Mouse (Mus musculus) intestine, embryonic 16.5 days (tissue): Measurements from ENCODE around the gene A530064D06Rik. TPM values are rescaled to one million over a fixed set of nuclear protein-coding genes. Genes with fewer than 3 reads are reported as not detected.
A peak's percentile ranks its signal among the peaks of the same experiment; 100 is the strongest.

Source experiments
- ATAC-seq: fragments of 200-750 bp; cut with Nextera tagmentation; 2 replicates; pipeline ENCODE4 v1.8.0; 2017; ENCODE audit warnings: moderate TSS enrichment, moderate library complexity
- H3K27ac ChIP-seq: fragments of 300-500 bp; sonication (generic); 2 replicates; pipeline ENCODE4 v1.5.1; 2014; ENCODE audit warnings: mild to moderate bottlenecking, low read length
- H3K27me3 ChIP-seq: fragments of 300-500 bp; sonication (generic); replicated peaks from 2 replicates; pipeline ENCODE4 v1.6.1; 2014; ENCODE audit warnings: low read length, control low read depth, mixed read lengths; ENCODE audit not compliant: control insufficient read depth, insufficient read depth
- H3K36me3 ChIP-seq: fragments of 300-500 bp; sonication (generic); 2 replicates; pipeline ENCODE4 v1.6.1; 2014; ENCODE audit warnings: low read length, control low read depth; ENCODE audit not compliant: control insufficient read depth, insufficient read depth
- H3K4me1 ChIP-seq: fragments of 300-500 bp; sonication (generic); 2 replicates; pipeline ENCODE4 v1.6.1; 2014; ENCODE audit warnings: low read length, control low read depth, mixed read lengths; ENCODE audit not compliant: control insufficient read depth, insufficient read depth
- H3K4me2 ChIP-seq: fragments of 300-500 bp; sonication (generic); 2 replicates; pipeline ENCODE4 v1.6.1; 2014; ENCODE audit warnings: low read depth, low read length, control low read depth
- H3K4me3 ChIP-seq: fragments of 300-500 bp; sonication (generic); 2 replicates; pipeline ENCODE4 v1.5.1; 2014; ENCODE audit warnings: mild to moderate bottlenecking, low read length
- H3K9ac ChIP-seq: fragments of 300-500 bp; sonication (generic); 2 replicates; pipeline ENCODE4 v1.6.1; 2014; ENCODE audit warnings: low read depth, low read length
- H3K9me3 ChIP-seq: fragments of 300-500 bp; sonication (generic); 2 replicates; pipeline ENCODE4 v1.6.1; 2016; ENCODE audit warnings: low read length, control low read depth; ENCODE audit not compliant: control insufficient read depth
- WGBS: fragments of 180-500 bp; shearing (Covaris S2); extraction: QIAGEN DNeasy Blood & Tissue Kit; methylation state at CpG from one replicate; pipeline ENCODE4 v1.1.7; 2014; 5-methylcytosine and 5-hydroxymethylcytosine counted together
- polyA plus RNA-seq: library from polyadenylated mRNA; unstranded; fragments of >200 nt; fragmentation: Nextera tagmentation; extraction: Ambion mirVana; gene quantifications from 2 replicates; pipeline ENCODE4 v1.2.1, GENCODE M21; 2015

The A530064D06Rik gene
- polyA plus RNA-seq, 1 experiment from 2014 or later = 0.33 TPM

DNA sequence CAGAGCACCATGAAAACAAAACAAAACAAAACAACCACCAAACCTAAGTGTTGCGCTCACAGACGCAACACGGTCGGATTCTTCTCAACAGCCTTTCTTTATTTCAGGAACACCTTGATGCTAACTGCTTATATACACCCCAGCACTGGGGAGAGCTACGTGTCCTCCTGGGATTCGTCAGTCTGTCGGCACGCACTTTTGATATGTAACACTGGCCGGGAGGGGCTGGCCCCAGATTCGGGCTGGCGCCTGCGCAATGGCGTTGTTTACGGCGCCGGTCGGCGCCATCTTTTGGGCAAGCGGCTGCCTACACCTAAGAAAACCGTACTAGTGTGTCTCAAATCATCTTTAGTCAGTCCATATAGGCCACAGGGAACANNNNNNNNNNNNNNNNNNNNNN is 46.6 kb downstream of the A530064D06Rik start:
- H3K9me3 ChIP-seq = peaks cover 3% of the 10 kb centered on the region; the same call in 1 of the 2 replicates
- H3K9ac ChIP-seq = no peak overlapping the region
- H3K36me3 ChIP-seq = no peaks in the 10 kb centered on the region
- H3K4me3 ChIP-seq = no peak overlapping the region
- no peak overlapping the region for H3K4me2 ChIP-seq
- WGBS = 91% methylated on average over 20 of the region's 20 CpGs
- H3K4me1 ChIP-seq = no peaks in the 10 kb centered on the region
- H3K27me3 ChIP-seq = no peaks in the 10 kb centered on the region
- no peak for ATAC-seq
- no peak overlapping the region for H3K27ac ChIP-seq

GRCm38 (mm10) chr17:48119656-48120055 is 47.4 kb downstream of the A530064D06Rik start:
- H3K27me3 ChIP-seq = no peaks in the 10 kb centered on the region
- peak; percentile 52; the same call in 1 of the 2 replicates for ATAC-seq
- no peak overlapping the region for H3K4me2 ChIP-seq
- H3K9ac ChIP-seq = no peak overlapping the region
- H3K27ac ChIP-seq = no peak overlapping the region
- H3K4me3 ChIP-seq = no peak overlapping the region
- H3K9me3 ChIP-seq = peaks cover 3% of the 10 kb centered on the region; the same call in 1 of the 2 replicates
- H3K4me1 ChIP-seq = no peaks in the 10 kb centered on the region
- 23% methylated on average over 3 of the region's 3 CpGs for WGBS
- H3K36me3 ChIP-seq = no peaks in the 10 kb centered on the region

DNA sequence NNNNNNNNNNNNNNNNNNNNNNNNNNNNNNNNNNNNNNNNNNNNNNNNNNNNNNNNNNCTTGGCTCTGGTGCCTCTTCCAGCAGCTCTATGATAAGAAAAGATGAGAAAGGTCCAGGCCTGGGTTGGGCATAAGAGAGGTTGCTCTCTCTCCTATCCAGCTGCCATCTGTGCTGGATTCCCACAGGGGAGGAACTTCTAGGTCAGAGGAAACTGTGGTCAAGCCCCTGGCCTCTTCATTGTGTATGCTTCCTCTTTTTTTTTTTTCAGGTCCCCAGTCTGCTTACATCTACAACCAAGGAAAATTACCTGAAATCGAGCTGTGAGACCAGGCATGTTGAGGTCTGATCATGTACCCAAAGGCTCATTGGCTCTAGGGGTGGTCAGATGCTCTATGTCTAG is 48.5 kb downstream of the A530064D06Rik start:
- H3K4me3 ChIP-seq = no peak overlapping the region
- WGBS = 79% methylated on average over 1 of the region's 1 CpGs
- no peak overlapping the region for H3K9ac ChIP-seq
- H3K27me3 ChIP-seq = no peaks in the 10 kb centered on the region
- H3K4me2 ChIP-seq = no peak overlapping the region
- peaks cover 5% of the 10 kb centered on the region; the same call in 1 of the 2 replicates for H3K9me3 ChIP-seq
- no peak for ATAC-seq
- no peaks in the 10 kb centered on the region for H3K4me1 ChIP-seq
- no peaks in the 10 kb centered on the region for H3K36me3 ChIP-seq
- no peak overlapping the region for H3K27ac ChIP-seq

GRCm38 (mm10) chr17:48110547-48111287 is 56.4 kb downstream of the A530064D06Rik start:
- no peaks in the 10 kb centered on the region for H3K27me3 ChIP-seq
- H3K4me2 ChIP-seq = no peak overlapping the region
- 54% methylated on average over 8 of the region's 8 CpGs for WGBS
- peaks cover 6% of the 10 kb centered on the region; the same call in 1 of the 2 replicates for H3K9me3 ChIP-seq
- ATAC-seq = no peak
- H3K4me3 ChIP-seq = no peak overlapping the region
- no peak overlapping the region for H3K9ac ChIP-seq
- H3K4me1 ChIP-seq = no peaks in the 10 kb centered on the region
- H3K36me3 ChIP-seq = no peaks in the 10 kb centered on the region
- H3K27ac ChIP-seq = no peak overlapping the region

- ATAC-seq = no peak
- H3K4me1 ChIP-seq = no peaks in the 10 kb centered on the region
- 82% methylated on average over 3 of the region's 3 CpGs for WGBS
These were observed 58.6 kb downstream of the A530064D06Rik start for GRCm38 (mm10) chr17:48108520-48108919.

DNA sequence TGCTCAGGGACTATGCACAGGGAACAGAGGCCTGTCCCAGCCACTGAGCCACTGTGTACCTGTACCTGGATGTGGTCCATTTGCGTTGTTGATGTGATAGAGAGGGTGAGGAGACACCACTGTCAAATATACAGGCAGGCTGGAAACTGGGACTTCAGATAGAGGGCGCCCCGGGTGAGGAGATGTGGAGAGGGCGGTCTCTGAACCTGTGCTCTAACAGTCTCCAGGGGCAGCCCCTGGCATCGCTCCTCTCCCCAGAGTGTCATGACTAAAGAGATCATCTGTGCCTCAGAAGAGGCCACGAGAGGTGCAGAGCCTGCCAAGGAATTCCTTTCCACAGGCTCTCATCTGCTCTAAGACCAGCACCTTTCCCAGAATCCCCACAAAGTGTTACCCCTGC is 59.2 kb downstream of the A530064D06Rik start:
- ATAC-seq = no peak
- no peak overlapping the region for H3K27ac ChIP-seq
- H3K4me1 ChIP-seq = no peaks in the 10 kb centered on the region
- WGBS = 66% methylated on average over 6 of the region's 6 CpGs
- H3K9me3 ChIP-seq = no peaks in the 10 kb centered on the region
- H3K36me3 ChIP-seq = no peaks in the 10 kb centered on the region
- no peaks in the 10 kb centered on the region for H3K27me3 ChIP-seq
- no peak overlapping the region for H3K4me3 ChIP-seq
- H3K9ac ChIP-seq = no peak overlapping the region
- no peak overlapping the region for H3K4me2 ChIP-seq

More at GRCm38 (mm10) chr17:48108520-48108919, 58.6 kb downstream of the A530064D06Rik start:
- H3K4me2 ChIP-seq = no peak overlapping the region
- no peaks in the 10 kb centered on the region for H3K27me3 ChIP-seq
- no peak overlapping the region for H3K4me3 ChIP-seq
- H3K9me3 ChIP-seq = peaks cover 2% of the 10 kb centered on the region; the same call in 1 of the 2 replicates
- no peak overlapping the region for H3K27ac ChIP-seq
- no peaks in the 10 kb centered on the region for H3K36me3 ChIP-seq
- no peak overlapping the region for H3K9ac ChIP-seq

GRCm38 (mm10) chr17:48107333-48107732 is 59.7 kb downstream of the A530064D06Rik start:
- Histone ChIP-seq H3K4me1 (no peaks in the 10 kb centered on the region), H3K4me3 (no peak overlapping the region), H3K27ac (no peak overlapping the region), H3K36me3 (no peaks in the 10 kb centered on the region), H3K4me2 (no peak overlapping the region), H3K9ac (no peak overlapping the region), H3K9me3 (no peaks in the 10 kb centered on the region), H3K27me3 (no peaks in the 10 kb centered on the region)
- no peak for ATAC-seq
- 55% methylated on average over 4 of the region's 4 CpGs for WGBS

- peak overlapping the region; percentile 52 for H3K4me2 ChIP-seq
- peaks cover 32% of the 10 kb centered on the region for H3K4me1 ChIP-seq
- peak overlapping the region; percentile 37 for H3K4me3 ChIP-seq
- no peaks in the 10 kb centered on the region for H3K36me3 ChIP-seq
- ATAC-seq = peak; percentile 72
- H3K9me3 ChIP-seq = no peaks in the 10 kb centered on the region
- 12% methylated on average over 21 of the region's 21 CpGs for WGBS
- no peak overlapping the region for H3K9ac ChIP-seq
- no peak overlapping the region for H3K27ac ChIP-seq
- peaks cover 24% of the 10 kb centered on the region for H3K27me3 ChIP-seq
These were observed 66.3 kb downstream of the A530064D06Rik start for GRCm38 (mm10) chr17:48100441-48101417.

DNA sequence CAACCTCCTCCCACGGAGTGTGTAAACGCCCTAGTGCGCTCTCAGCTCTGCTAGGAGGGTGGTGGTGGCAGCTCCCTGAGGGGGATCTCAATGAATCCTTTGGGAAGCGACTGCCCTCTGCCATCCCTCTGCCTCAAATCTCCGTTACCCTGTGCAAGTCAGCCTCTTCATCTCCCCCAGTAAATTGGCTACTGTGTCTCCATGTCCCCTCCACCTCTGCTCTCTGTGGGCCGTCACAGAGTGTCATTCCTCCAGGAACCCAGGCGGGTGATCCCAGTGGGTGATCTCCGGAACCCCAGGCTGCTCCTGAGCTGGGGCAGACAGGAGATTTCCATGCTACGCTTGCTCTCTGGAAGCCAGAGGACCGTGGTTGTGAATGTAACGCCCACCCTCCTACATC is 67.8 kb downstream of the A530064D06Rik start:
- no peak for ATAC-seq

More for the DNA sequence above, 67.8 kb downstream of the A530064D06Rik start:
- H3K36me3 ChIP-seq = no peaks in the 10 kb centered on the region
- no peak overlapping the region for H3K9ac ChIP-seq
- peaks cover 34% of the 10 kb centered on the region for H3K4me1 ChIP-seq
- H3K4me2 ChIP-seq = no peak overlapping the region
- H3K27ac ChIP-seq = no peak overlapping the region
- no peaks in the 10 kb centered on the region for H3K9me3 ChIP-seq
- 42% methylated on average over 11 of the region's 11 CpGs for WGBS
- H3K27me3 ChIP-seq = peaks cover 34% of the 10 kb centered on the region
- H3K4me3 ChIP-seq = no peak overlapping the region
